Mouse (Mus musculus): ENCODE data around the gene Frmd4a. TPM values are rescaled to one million over a fixed set of nuclear protein-coding genes. Genes with fewer than 3 reads are reported as not detected.
A peak's percentile ranks its signal among the peaks of the same experiment; 100 is the strongest.

Frmd4a gene
- total RNA-seq, 4 experiments from 2014 or later = 2.1 to 3.0 (median 2.6) TPM

GRCm38 (mm10) chr2:4137493-4137892, 120.0 kb downstream of the Frmd4a start:
- DNase-seq (ENCODE audit: low spot score in 2 of 2) = no peak

DNA sequence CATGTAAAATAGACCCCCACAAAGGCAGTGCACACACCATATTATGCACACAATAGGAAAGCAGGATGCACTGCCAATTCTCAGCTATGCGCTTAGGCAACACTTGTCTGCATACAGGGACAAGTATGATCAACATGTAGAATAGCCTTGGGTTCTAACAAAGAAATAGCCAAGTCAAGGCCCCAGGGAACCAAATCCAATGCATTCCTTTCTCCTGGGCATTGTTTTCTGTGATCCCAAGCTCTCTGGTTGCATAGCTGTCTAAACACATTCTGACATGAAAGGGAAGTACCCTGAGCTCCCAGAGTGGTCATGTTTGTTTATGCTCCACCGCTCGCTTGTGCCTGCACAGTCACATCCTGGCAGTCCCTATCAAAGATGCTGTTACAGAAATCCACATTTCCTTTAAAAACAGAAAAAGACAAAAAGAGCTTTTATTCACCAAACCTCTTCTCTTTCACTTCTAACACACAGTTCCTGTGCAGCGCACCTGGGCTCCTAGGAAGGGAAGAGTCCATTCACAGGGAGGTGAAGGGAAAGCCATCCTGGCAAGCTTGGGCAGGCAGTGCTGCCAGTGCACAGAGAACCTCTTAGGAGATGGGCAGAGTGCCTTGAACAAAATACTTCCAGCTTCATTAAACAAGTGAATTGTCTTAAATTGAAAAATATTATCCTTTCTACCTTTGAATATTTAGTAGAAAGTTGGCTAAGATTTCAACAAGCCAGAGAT, 124.9 kb downstream of the Frmd4a start:
- DNase-seq (ENCODE audit: low spot score in 2 of 2) = no peak

DNA sequence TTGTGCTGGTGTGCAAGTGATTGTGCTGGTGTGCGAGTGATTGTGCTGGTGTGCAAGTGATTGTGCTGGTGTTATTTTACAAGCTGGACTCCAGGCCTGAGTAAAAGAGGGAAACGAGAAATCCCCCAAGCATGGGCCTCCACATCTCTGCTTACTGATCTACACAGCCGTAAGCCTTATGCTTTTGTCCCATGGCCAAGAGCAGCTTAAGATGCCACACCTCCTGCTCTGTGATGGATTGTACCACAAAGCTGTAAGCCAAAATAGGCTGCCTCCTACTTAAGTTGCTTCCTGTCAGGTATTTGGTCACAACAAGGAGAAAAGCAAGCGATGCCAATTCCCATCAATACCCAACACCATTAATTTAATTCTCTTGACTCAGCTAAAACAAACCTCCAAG, 126.9 kb downstream of the Frmd4a start:
- no peak for DNase-seq (ENCODE audit: low spot score in 2 of 2)

DNA sequence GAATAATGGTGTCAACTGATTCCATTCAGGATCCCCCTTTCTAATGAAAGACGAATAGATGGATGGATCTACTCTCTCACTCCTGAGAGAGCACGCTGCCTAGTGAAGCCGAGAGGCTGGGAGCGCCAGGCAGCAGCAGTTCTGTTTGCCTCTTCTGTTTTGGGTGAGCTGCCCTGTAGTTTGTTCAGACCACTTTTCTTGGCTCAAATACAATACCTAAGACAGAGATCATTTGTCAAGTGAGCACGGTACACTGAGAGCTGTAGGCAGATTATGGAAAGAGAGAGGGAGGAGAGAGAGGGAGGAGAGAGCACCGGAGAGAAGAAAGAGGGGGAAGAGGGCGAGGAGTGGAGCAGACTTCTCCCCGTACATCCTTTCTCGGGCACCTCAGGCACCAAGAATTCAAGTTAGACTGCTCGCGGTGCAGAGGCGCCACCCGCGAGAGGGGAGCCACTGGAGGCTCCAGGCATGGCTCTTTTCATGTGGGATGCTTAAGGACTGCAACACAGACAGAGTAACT, 135.1 kb downstream of the Frmd4a start:
- no peak for DNase-seq (ENCODE audit: low spot score in 2 of 2)

DNA sequence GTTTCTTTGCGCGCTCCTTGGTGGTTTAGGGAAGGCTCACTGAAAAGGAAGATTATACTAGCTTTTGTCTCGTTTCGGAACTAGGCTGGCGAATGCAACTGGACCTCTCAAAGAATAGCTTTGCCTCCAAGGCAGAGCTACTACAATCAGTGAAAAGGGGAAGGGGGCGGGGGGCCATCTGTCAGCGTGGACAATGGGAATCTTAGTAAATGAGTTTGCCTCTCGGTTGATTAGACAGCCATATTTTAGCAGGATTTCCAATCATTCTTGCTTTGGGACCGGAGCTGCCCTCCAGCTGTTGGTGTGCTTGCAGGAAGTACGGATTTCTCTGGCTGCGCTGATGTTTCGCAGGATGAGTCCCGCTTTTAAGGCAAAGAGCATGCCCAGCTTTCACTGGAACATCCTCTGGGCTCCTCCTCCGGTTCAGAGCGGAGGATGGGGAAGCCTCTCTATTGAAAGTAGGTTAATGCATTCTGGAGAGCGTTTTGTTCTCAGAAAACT, 135.7 kb downstream of the Frmd4a start:
- no peak for DNase-seq (ENCODE audit: low spot score in 2 of 2)

GRCm38 (mm10) chr2:4154036-4154653, 136.6 kb downstream of the Frmd4a start:
- DNase-seq (ENCODE audit: low spot score in 2 of 2) = no peak

DNA sequence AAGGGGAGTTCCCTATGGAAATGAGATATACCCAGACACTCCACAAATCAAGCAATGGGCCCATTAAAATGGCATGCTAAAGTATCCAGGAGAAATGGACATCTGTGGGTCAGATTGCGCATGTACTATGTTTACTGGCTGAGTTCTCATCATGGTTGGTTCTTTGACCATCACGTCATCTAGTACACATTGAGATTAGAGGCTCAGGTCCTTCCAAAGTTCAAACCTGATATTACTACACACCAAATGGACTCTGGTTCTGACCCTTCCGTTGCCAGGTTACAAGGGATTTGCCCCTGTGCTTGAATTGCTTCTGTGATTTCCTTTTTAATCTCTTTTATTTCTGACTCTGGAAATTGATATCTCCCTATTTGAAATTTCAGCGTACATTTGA, 137.1 kb downstream of the Frmd4a start:
- no peak for DNase-seq (ENCODE audit: low spot score in 2 of 2)

DNA sequence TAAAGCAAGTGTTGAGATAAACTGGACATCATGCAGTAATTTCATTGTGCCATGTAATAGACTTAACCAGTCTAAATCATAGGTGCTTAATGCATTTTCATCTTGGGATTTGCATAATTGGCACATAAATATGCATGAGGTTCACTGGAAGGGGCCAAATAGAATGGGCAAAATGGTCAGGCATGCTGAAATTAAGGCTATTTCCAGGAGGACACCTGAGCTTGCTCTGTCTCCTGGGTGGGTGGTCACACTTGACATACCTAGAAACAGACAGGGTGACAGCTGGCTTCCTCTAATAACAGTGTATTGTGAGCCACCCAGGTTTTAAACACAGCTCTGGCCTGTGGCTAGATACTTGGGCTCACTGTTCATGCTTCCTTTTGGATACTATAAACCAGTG, 137.9 kb downstream of the Frmd4a start:
- DNase-seq (ENCODE audit: low spot score in 2 of 2) = no peak

GRCm38 (mm10) chr2:4156511-4156910, 139.0 kb downstream of the Frmd4a start:
- no peak for DNase-seq (ENCODE audit: low spot score in 2 of 2)

GRCm38 (mm10) chr2:4157396-4157795, 139.9 kb downstream of the Frmd4a start:
- DNase-seq (ENCODE audit: low spot score in 2 of 2) = no peak

GRCm38 (mm10) chr2:4159574-4160203, 142.2 kb downstream of the Frmd4a start:
- DNase-seq (ENCODE audit: low spot score in 2 of 2) = no peak

DNA sequence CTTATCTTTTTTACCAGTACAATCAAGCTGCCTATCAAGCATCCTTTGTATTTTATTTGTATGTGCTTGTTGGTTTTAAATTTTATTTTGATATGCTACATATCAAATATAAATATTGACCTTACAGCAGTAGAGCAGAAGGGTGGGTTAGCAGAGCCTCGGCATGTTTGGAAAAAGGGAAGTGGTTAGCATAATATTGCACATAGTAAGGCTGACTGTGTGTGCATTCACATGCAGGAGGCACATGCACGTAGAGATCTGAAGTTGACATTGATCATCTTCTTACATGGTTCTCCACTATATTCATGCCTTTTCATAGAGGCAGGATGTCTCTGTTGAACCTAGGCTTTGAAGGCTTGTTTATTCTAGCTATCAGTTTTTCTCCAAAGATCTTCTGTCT, 148.7 kb downstream of the Frmd4a start:
- DNase-seq (ENCODE audit: low spot score in 2 of 2) = no peak

DNA sequence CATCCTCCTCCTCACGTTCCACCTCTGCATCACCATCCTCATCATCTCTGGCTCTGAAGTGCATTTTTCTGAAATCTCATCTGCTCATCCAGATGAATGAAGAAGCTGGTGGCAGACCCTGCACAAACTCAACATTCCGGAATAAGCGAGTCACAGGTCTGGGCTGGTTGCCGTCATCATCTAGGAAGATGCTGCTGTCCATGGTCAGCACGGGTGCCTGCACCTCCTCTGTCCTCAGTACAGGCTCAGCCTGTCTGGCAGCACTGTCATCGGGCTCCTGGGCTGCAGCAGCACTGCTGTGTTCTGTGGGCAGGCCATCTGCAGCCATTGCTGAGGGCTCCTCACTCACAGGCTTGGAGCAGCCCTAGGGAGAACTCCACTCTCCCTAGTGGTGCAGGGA, 149.6 kb downstream of the Frmd4a start:
- DNase-seq (ENCODE audit: low spot score in 2 of 2) = no peak

DNA sequence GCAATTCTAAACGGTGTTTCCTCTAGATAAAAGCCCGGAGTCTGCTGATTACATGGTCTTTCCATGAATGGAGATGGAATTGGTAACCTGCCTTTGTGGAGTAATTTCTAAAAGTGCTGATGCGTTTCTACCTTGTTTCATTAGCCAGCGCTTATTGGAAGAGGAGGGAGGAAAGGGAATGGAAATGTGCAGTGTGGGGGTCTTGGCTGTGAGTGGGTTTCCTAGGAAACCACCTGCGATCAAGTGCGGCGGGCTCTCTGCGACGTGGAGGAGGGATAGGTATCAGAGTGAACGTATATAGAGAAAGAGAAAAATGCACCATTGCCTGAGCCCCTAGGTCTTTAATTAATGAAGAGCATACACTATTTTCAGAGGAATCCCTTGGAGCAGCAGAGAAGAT, 152.2 kb downstream of the Frmd4a start:
- no peak for DNase-seq (ENCODE audit: low spot score in 2 of 2)

DNA sequence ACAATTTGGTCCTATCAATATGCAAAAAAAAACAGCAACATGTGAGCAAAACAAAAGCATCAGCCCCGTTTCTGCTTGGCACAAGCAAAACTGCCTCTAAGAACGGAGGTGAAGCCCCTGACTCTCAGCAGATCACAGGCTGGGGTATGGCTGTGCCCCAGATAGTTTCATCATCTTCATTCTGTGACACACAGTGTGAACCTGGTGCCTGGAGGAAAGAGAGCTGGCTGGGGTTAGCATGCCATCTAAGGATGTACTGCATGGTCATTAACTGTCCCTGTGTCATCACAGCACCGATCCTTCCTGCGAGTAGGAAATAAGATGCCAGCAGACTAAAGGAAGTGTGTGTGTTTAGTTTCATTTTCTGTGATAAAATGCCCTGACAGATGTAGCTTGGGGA, 152.7 kb downstream of the Frmd4a start:
- no peak for DNase-seq (ENCODE audit: low spot score in 2 of 2)

- no peak for DNase-seq (ENCODE audit: low spot score in 2 of 2)
These were observed 167.5 kb downstream of the Frmd4a start for GRCm38 (mm10) chr2:4184991-4185390.

- peak in 1 of 2 experiments; percentile 9 for DNase-seq (ENCODE audit: low spot score in 2 of 2)
These were observed 170.0 kb downstream of the Frmd4a start for GRCm38 (mm10) chr2:4187521-4187920.

DNA sequence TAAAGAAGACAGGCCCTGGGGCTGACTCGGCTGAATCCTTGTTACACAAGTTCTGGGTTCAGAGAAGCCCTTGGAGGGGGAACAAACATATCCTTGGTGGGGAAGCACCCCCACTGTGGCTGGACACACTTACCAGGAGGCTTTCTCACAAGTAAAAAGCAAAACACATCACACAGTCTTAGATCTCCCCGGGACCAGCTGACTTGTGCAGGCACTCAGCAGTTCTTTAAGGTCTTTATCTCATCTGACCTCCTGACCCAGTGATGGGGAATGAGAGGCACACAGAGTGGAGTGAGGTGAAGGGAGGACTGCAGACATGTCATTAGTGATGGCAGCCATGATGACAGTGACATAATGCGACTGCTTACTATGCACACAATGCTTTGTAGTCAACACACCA, 170.8 kb downstream of the Frmd4a start:
- DNase-seq (ENCODE audit: low spot score in 2 of 2) = no peak

GRCm38 (mm10) chr2:4190345-4190744, 172.8 kb downstream of the Frmd4a start:
- no peak for DNase-seq (ENCODE audit: low spot score in 2 of 2)

DNA sequence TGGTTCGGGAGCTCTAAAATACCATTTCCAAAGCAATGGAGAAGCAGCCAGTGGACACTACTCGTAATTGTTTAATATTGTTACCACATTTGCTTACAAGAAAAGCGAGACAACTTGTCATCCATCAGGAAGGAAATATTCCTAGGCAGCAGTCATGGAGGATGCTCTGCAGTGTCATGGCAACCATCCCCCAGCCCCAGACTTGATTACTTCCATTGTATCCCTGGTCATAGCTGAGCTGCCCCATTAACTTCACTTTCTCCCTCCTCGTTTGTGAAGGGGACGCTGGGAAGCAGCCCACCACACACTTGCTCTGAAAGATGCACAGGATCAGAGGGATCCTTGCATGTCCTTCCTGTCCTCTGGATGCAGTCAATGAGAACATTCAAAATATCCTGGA, 173.5 kb downstream of the Frmd4a start:
- no peak for DNase-seq (ENCODE audit: low spot score in 2 of 2)

- no peak for DNase-seq (ENCODE audit: low spot score in 2 of 2)
These were observed 175.7 kb downstream of the Frmd4a start for GRCm38 (mm10) chr2:4193206-4193605.

DNA sequence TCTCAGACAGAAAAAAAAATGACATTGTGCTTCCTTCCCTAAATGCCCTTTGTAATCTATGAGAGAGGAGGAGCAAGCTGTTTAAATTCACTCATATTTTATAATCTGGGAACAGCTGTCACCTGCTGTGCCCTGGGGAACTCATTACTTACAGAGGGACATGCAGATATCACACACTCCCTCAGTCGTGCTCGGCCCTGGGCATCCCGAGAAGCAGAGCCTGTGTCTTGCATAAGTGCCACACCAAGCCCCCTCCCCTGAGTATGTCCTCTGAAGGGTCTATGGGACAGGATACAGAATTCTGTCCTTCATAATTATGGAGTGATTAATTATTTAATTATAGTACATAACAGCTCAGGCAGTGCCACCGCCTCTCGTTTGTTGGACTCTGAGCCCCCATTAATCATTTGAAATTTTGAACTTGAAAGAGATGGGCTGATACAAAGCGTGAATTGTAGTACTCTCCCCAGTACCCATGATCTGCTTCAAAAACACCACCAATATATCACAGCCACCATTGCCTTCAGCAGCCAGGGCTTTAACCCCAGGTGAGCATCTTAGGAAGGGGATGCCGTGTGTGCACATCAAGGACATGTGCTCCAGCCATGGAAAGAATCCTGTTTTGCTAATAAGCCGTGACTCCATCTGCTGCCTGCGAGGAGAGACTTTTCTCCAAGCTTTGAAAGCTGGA, 177.0 kb downstream of the Frmd4a start:
- DNase-seq (ENCODE audit: low spot score in 2 of 2) = no peak

Measured in gastrocnemius, adult 8-10 months (tissue).